8 mouse cellular contexts compared by ENCODE assay signal in genomic region chr2:165323928-165324327, GRCm38 (mm10). TPM values are rescaled to one million over a fixed set of nuclear protein-coding genes. Genes with fewer than 3 reads are reported as not detected.
A peak's percentile ranks its signal among the peaks of the same experiment; 100 is the strongest.
DNase-seq lines count a peak whose midpoint lies in the region; ATAC-seq and TF ChIP-seq lines count a peak whose summit lies in the region.

No protein-coding gene starts in this region.

- peak overlapping the region; percentile 5; the same call in 1 of the 2 replicates for H3K4me2 ChIP-seq in forebrain, embryonic 12.5 days
- H3K4me2 ChIP-seq in forebrain, embryonic 15.5 days (replicated peaks), result no peak overlapping the region
- peak overlapping the region; percentile 12; the same call in 1 of the 2 replicates for H3K4me2 ChIP-seq in forebrain, embryonic 14.5 days (ENCODE audit: low read length)

- ATAC-seq in forebrain, embryonic 12.5 days (ENCODE audit: low FRiP score), result no peak
- ATAC-seq in forebrain, embryonic 15.5 days (replicated peaks), result no peak
- no peak for ATAC-seq in forebrain, embryonic 14.5 days
- ATAC-seq in inflammation-experienced regulatory T-cells, adult 6 months, result no peak

- H3K27me3 ChIP-seq in forebrain, embryonic 12.5 days, result peaks cover 18% of the 10 kb centered on the region; the same call in 1 of the 2 replicates
- H3K27me3 ChIP-seq in forebrain, embryonic 15.5 days, result no peaks in the 10 kb centered on the region
- H3K27me3 ChIP-seq in forebrain, embryonic 14.5 days (replicated peaks; ENCODE audit: control insufficient read depth, insufficient read depth, low read length), result no peaks in the 10 kb centered on the region

- 49% methylated on average over 5 of the region's 5 CpGs for WGBS in forebrain, embryonic 12.5 days
- WGBS in forebrain, embryonic 15.5 days, result 44% methylated on average over 5 of the region's 5 CpGs
- 37% methylated on average over 5 of the region's 5 CpGs for WGBS in forebrain, embryonic 14.5 days
- WGBS in lung, adult 2 months, result 49% methylated on average over 5 of the region's 5 CpGs

- no peak overlapping the region for H3K27ac ChIP-seq in forebrain, embryonic 12.5 days
- H3K27ac ChIP-seq in forebrain, embryonic 15.5 days (replicated peaks), result no peak overlapping the region
- H3K27ac ChIP-seq in forebrain, embryonic 14.5 days (ENCODE audit: low read depth, low read length), result no peak overlapping the region

- H3K9me3 ChIP-seq in forebrain, embryonic 12.5 days, result no peaks in the 10 kb centered on the region
- no peaks in the 10 kb centered on the region for H3K9me3 ChIP-seq in forebrain, embryonic 15.5 days
- H3K9me3 ChIP-seq in forebrain, embryonic 14.5 days (replicated peaks; ENCODE audit: control insufficient read depth, low read length), result no peaks in the 10 kb centered on the region

- TF ChIP-seq POLR2A in lung, adult 2 months (IDR thresholded peaks at IDR 0.05; ENCODE audit: borderline replicate concordance, extremely low read depth, low read depth, low read length), result no peak

- TF ChIP-seq CTCF in lung, adult 2 months (IDR thresholded peaks at IDR 0.05; ENCODE audit: insufficient read depth, low read length), result no peak

- no peak overlapping the region for H3K9ac ChIP-seq in forebrain, embryonic 12.5 days
- no peak overlapping the region for H3K9ac ChIP-seq in forebrain, embryonic 15.5 days (replicated peaks)
- H3K9ac ChIP-seq in forebrain, embryonic 14.5 days (ENCODE audit: low read length), result peak overlapping the region; percentile 32

- DNase-seq in Muller cell, postnatal 12 days (ENCODE audit: inconsistent ontology term), result peak; percentile 68
- no peak for DNase-seq in forebrain, embryonic 14.5 days (ENCODE audit: low spot score)
- DNase-seq in lung, adult 2 months, result peak; percentile 43
- no peak for DNase-seq in c-Kit-positive CD71-positive TER-119-positive erythroid progenitor cells, embryonic 14.5 days (ENCODE audit: low spot score)
- DNase-seq in ovary, postnatal 36 days (ENCODE audit: low spot score), result no peak

- peaks cover 72% of the 10 kb centered on the region for H3K4me1 ChIP-seq in forebrain, embryonic 12.5 days
- peaks cover 56% of the 10 kb centered on the region for H3K4me1 ChIP-seq in forebrain, embryonic 15.5 days
- peaks cover 37% of the 10 kb centered on the region for H3K4me1 ChIP-seq in forebrain, embryonic 14.5 days (ENCODE audit: control insufficient read depth, insufficient read depth, low read length)
- H3K4me1 ChIP-seq in lung, adult 2 months (ENCODE audit: control insufficient read depth, insufficient read depth, low read length), result peaks cover 50% of the 10 kb centered on the region

- H3K36me3 ChIP-seq in forebrain, embryonic 12.5 days (replicated peaks), result no peaks in the 10 kb centered on the region; the same call in 1 of the 2 replicates
- H3K36me3 ChIP-seq in forebrain, embryonic 15.5 days, result no peaks in the 10 kb centered on the region
- H3K36me3 ChIP-seq in forebrain, embryonic 14.5 days (ENCODE audit: control insufficient read depth, insufficient read depth, low read length), result no peaks in the 10 kb centered on the region

- H3K4me3 ChIP-seq in forebrain, embryonic 12.5 days (replicated peaks), result no peak overlapping the region
- H3K4me3 ChIP-seq in forebrain, embryonic 15.5 days, result no peak overlapping the region
- no peak overlapping the region for H3K4me3 ChIP-seq in forebrain, embryonic 14.5 days (ENCODE audit: low read depth, low read length)
- no peak overlapping the region for H3K4me3 ChIP-seq in lung, adult 2 months (replicated peaks; ENCODE audit: extremely low read depth, low read depth, low read length)

RNA-seq across cellular contexts. Expression of gene Elmo2, which starts 2.4 kb away (rescaled TPM):
- polyA plus RNA-seq in forebrain, embryonic 12.5 days (2016; fragmentation: Nextera tagmentation; extraction: Ambion mirVana), result 94.6 and 99.7 TPM in 2 replicates
- 99.6 and 101 TPM in 2 replicates for polyA plus RNA-seq in forebrain, embryonic 15.5 days (2015; fragmentation: Nextera tagmentation; extraction: Ambion mirVana)
- polyA plus RNA-seq in forebrain, embryonic 14.5 days (2014; fragmentation: Nextera tagmentation; extraction: Ambion mirVana), result 95.5 and 101 TPM in 2 replicates
- polyA plus RNA-seq in lung, adult 2 months (2012; rRNA removed), result 95.0 and 148 TPM in 2 replicates
- 10 to 100 TPM; 36.8 to 43.5 (median 42.5) TPM for polyA plus RNA-seq in inflammation-experienced regulatory T-cells, adult 6 months (2017; shearing (Covaris generic))

RNA-seq across cellular contexts. Expression of gene Slc35c2, which starts 36.3 kb away (rescaled TPM):
- polyA plus RNA-seq in forebrain, embryonic 12.5 days (2016; fragmentation: Nextera tagmentation; extraction: Ambion mirVana), result 57.9 and 62.4 TPM in 2 replicates
- 61.4 and 68.7 TPM in 2 replicates for polyA plus RNA-seq in forebrain, embryonic 15.5 days (2015; fragmentation: Nextera tagmentation; extraction: Ambion mirVana)
- polyA plus RNA-seq in forebrain, embryonic 14.5 days (2014; fragmentation: Nextera tagmentation; extraction: Ambion mirVana), result 54.7 and 56.4 TPM in 2 replicates
- 52.3 and 55.0 TPM in 2 replicates for polyA plus RNA-seq in lung, adult 2 months (2012; rRNA removed)
- 10 to 100 TPM; 36.4 to 44.9 (median 44.1) TPM for polyA plus RNA-seq in inflammation-experienced regulatory T-cells, adult 6 months (2017; shearing (Covaris generic))

RNA-seq across cellular contexts. Expression of gene Zfp663, which starts 44.6 kb away (rescaled TPM):
- 6.8 and 6.9 TPM in 2 replicates for polyA plus RNA-seq in forebrain, embryonic 12.5 days (2016; fragmentation: Nextera tagmentation; extraction: Ambion mirVana)
- polyA plus RNA-seq in forebrain, embryonic 15.5 days (2015; fragmentation: Nextera tagmentation; extraction: Ambion mirVana), result 6.5 and 7.6 TPM in 2 replicates
- polyA plus RNA-seq in forebrain, embryonic 14.5 days (2014; fragmentation: Nextera tagmentation; extraction: Ambion mirVana), result 8.1 and 9.1 TPM in 2 replicates
- 0.46 and 1.3 TPM in 2 replicates for polyA plus RNA-seq in lung, adult 2 months (2012; rRNA removed)
- polyA plus RNA-seq in inflammation-experienced regulatory T-cells, adult 6 months (2017; shearing (Covaris generic)), result not detected

Comparison
In these comparisons a context has a peak if more than half of its experiments do, and no peak if none do; other contexts are left out.
1. DNase-seq: peak in Muller cell, postnatal 12 days (single experiment) and lung, adult 2 months (single experiment); none in forebrain, embryonic 14.5 days (single experiment), c-Kit-positive CD71-positive TER-119-positive erythroid progenitor cells, embryonic 14.5 days (single experiment) and ovary, postnatal 36 days (single experiment).